Mouse (Mus musculus): ENCODE data around the gene Ppil4. TPM values are rescaled to one million over a fixed set of nuclear protein-coding genes. Genes with fewer than 3 reads are reported as not detected.
A peak's percentile ranks its signal among the peaks of the same experiment; 100 is the strongest.

Gene Ppil4
- polyA plus RNA-seq, 1 experiment from 2014 or later, result 47.6 TPM

GRCm38 (mm10) chr10:7861259-7861936 lies 68.7 kb downstream of the Ppil4 start:
- H3K9ac ChIP-seq (ENCODE audit: low read length), result no peak overlapping the region
- ATAC-seq, result no peak
- no peak for DNase-seq (ENCODE audit: low spot score)

GRCm38 (mm10) chr10:7861937-7862657 lies 69.4 kb downstream of the Ppil4 start:
- Histone ChIP-seq H3K4me3 (ENCODE audit: low read depth, low read length) (no peak overlapping the region), H3K27ac (ENCODE audit: low read depth, low read length) (no peak overlapping the region), H3K4me2 (ENCODE audit: low read length) (no peak overlapping the region), H3K36me3 (ENCODE audit: control insufficient read depth, insufficient read depth, low read length) (no peaks in the 10 kb centered on the region), H3K4me1 (ENCODE audit: control insufficient read depth, insufficient read depth, low read length) (peaks cover 2% of the 10 kb centered on the region; the same call in 1 of the 2 replicates), H3K9ac (ENCODE audit: low read length) (no peak overlapping the region), H3K9me3 (replicated peaks; ENCODE audit: control insufficient read depth, low read length) (no peaks in the 10 kb centered on the region), H3K27me3 (replicated peaks; ENCODE audit: control insufficient read depth, insufficient read depth, low read length) (no peaks in the 10 kb centered on the region; the same call in 1 of the 2 replicates)
- DNase-seq (ENCODE audit: low spot score), result no peak
- no peak for ATAC-seq
- 90% methylated on average over 25 of the region's 25 CpGs for WGBS

More at GRCm38 (mm10) chr10:7861259-7861936, 68.7 kb downstream of the Ppil4 start:
- Histone ChIP-seq H3K36me3 (ENCODE audit: control insufficient read depth, insufficient read depth, low read length) (no peaks in the 10 kb centered on the region), H3K4me1 (ENCODE audit: control insufficient read depth, insufficient read depth, low read length) (no peaks in the 10 kb centered on the region), H3K27ac (ENCODE audit: low read depth, low read length) (no peak overlapping the region), H3K4me3 (ENCODE audit: low read depth, low read length) (no peak overlapping the region), H3K27me3 (replicated peaks; ENCODE audit: control insufficient read depth, insufficient read depth, low read length) (no peaks in the 10 kb centered on the region), H3K9me3 (replicated peaks; ENCODE audit: control insufficient read depth, low read length) (no peaks in the 10 kb centered on the region), H3K4me2 (ENCODE audit: low read length) (no peak overlapping the region)
- WGBS, result 73% methylated on average over 14 of the region's 14 CpGs

GRCm38 (mm10) chr10:7863411-7863810 lies 70.7 kb downstream of the Ppil4 start:
- ATAC-seq (no peak), DNase-seq (ENCODE audit: low spot score) (no peak)
- 94% methylated on average over 6 of the region's 6 CpGs for WGBS
- H3K27me3 ChIP-seq (replicated peaks; ENCODE audit: control insufficient read depth, insufficient read depth, low read length), result no peaks in the 10 kb centered on the region; the same call in 1 of the 2 replicates
- H3K4me3 ChIP-seq (ENCODE audit: low read depth, low read length), result no peak overlapping the region
- H3K4me2 ChIP-seq (ENCODE audit: low read length), result no peak overlapping the region
- no peak overlapping the region for H3K27ac ChIP-seq (ENCODE audit: low read depth, low read length)
- peaks cover 6% of the 10 kb centered on the region for H3K4me1 ChIP-seq (ENCODE audit: control insufficient read depth, insufficient read depth, low read length)
- H3K36me3 ChIP-seq (ENCODE audit: control insufficient read depth, insufficient read depth, low read length), result no peaks in the 10 kb centered on the region
- H3K9me3 ChIP-seq (replicated peaks; ENCODE audit: control insufficient read depth, low read length), result no peaks in the 10 kb centered on the region
- no peak overlapping the region for H3K9ac ChIP-seq (ENCODE audit: low read length)

- peaks cover 6% of the 10 kb centered on the region for H3K4me1 ChIP-seq (ENCODE audit: control insufficient read depth, insufficient read depth, low read length)
- 80% methylated on average over 6 of the region's 6 CpGs for WGBS
- H3K27me3 ChIP-seq (replicated peaks; ENCODE audit: control insufficient read depth, insufficient read depth, low read length), result no peaks in the 10 kb centered on the region; the same call in 1 of the 2 replicates
- no peak overlapping the region for H3K9ac ChIP-seq (ENCODE audit: low read length)
- no peak overlapping the region for H3K4me2 ChIP-seq (ENCODE audit: low read length)
- H3K27ac ChIP-seq (ENCODE audit: low read depth, low read length), result no peak overlapping the region
- no peak overlapping the region for H3K4me3 ChIP-seq (ENCODE audit: low read depth, low read length)
- ATAC-seq (no peak), DNase-seq (ENCODE audit: low spot score) (no peak)
- H3K9me3 ChIP-seq (replicated peaks; ENCODE audit: control insufficient read depth, low read length), result no peaks in the 10 kb centered on the region
- no peaks in the 10 kb centered on the region for H3K36me3 ChIP-seq (ENCODE audit: control insufficient read depth, insufficient read depth, low read length)
Observed at GRCm38 (mm10) chr10:7864184-7864583, 71.5 kb downstream of the Ppil4 start.

GRCm38 (mm10) chr10:7864806-7865205 lies 72.1 kb downstream of the Ppil4 start:
- H3K27me3 ChIP-seq (replicated peaks; ENCODE audit: control insufficient read depth, insufficient read depth, low read length), result no peaks in the 10 kb centered on the region; the same call in 1 of the 2 replicates
- no peak for DNase-seq (ENCODE audit: low spot score)
- H3K9ac ChIP-seq (ENCODE audit: low read length), result no peak overlapping the region
- 76% methylated on average over 3 of the region's 3 CpGs for WGBS
- H3K4me1 ChIP-seq (ENCODE audit: control insufficient read depth, insufficient read depth, low read length), result peaks cover 6% of the 10 kb centered on the region
- H3K27ac ChIP-seq (ENCODE audit: low read depth, low read length), result no peak overlapping the region
- no peaks in the 10 kb centered on the region for H3K36me3 ChIP-seq (ENCODE audit: control insufficient read depth, insufficient read depth, low read length)
- no peaks in the 10 kb centered on the region for H3K9me3 ChIP-seq (replicated peaks; ENCODE audit: control insufficient read depth, low read length)
- ATAC-seq, result no peak
- H3K4me2 ChIP-seq (ENCODE audit: low read length), result no peak overlapping the region
- no peak overlapping the region for H3K4me3 ChIP-seq (ENCODE audit: low read depth, low read length)

GRCm38 (mm10) chr10:7866762-7867665 lies 74.3 kb downstream of the Ppil4 start:
- Histone ChIP-seq H3K4me3 (ENCODE audit: low read depth, low read length) (peak overlapping the region; percentile 33), H3K27ac (ENCODE audit: low read depth, low read length) (no peak overlapping the region), H3K4me2 (ENCODE audit: low read length) (peak overlapping the region; percentile 63), H3K9me3 (replicated peaks; ENCODE audit: control insufficient read depth, low read length) (no peaks in the 10 kb centered on the region), H3K9ac (ENCODE audit: low read length) (peak overlapping the region; percentile 56), H3K4me1 (ENCODE audit: control insufficient read depth, insufficient read depth, low read length) (peaks cover 6% of the 10 kb centered on the region), H3K27me3 (replicated peaks; ENCODE audit: control insufficient read depth, insufficient read depth, low read length) (no peaks in the 10 kb centered on the region; the same call in 1 of the 2 replicates), H3K36me3 (ENCODE audit: control insufficient read depth, insufficient read depth, low read length) (no peaks in the 10 kb centered on the region)
- DNase-seq (ENCODE audit: low spot score) (no peak), ATAC-seq (peak; percentile 32)
- 17% methylated on average over 50 of the region's 50 CpGs for whole genome bisulfite sequencing

- no peak for DNase-seq (ENCODE audit: low spot score)
- H3K4me3 ChIP-seq (ENCODE audit: low read depth, low read length), result peak overlapping the region; percentile 33
- no peaks in the 10 kb centered on the region for H3K36me3 ChIP-seq (ENCODE audit: control insufficient read depth, insufficient read depth, low read length)
- H3K9ac ChIP-seq (ENCODE audit: low read length), result peak overlapping the region; percentile 56; the same call in 1 of the 2 replicates
- no peak overlapping the region for H3K27ac ChIP-seq (ENCODE audit: low read depth, low read length)
- H3K9me3 ChIP-seq (replicated peaks; ENCODE audit: control insufficient read depth, low read length), result no peaks in the 10 kb centered on the region
- H3K4me2 ChIP-seq (ENCODE audit: low read length), result peak overlapping the region; percentile 63
- H3K27me3 ChIP-seq (replicated peaks; ENCODE audit: control insufficient read depth, insufficient read depth, low read length), result no peaks in the 10 kb centered on the region; the same call in 1 of the 2 replicates
- WGBS, result 21% methylated on average over 21 of the region's 21 CpGs
- H3K4me1 ChIP-seq (ENCODE audit: control insufficient read depth, insufficient read depth, low read length), result peaks cover 6% of the 10 kb centered on the region
- no peak; the same call in 1 of the 2 replicates for ATAC-seq
Observed at GRCm38 (mm10) chr10:7867666-7868030, 75.0 kb downstream of the Ppil4 start.

- peaks cover 6% of the 10 kb centered on the region for H3K4me1 ChIP-seq (ENCODE audit: control insufficient read depth, insufficient read depth, low read length)
- ATAC-seq (no peak), DNase-seq (ENCODE audit: low spot score) (no peak)
- H3K9me3 ChIP-seq (replicated peaks; ENCODE audit: control insufficient read depth, low read length), result no peaks in the 10 kb centered on the region
- H3K4me3 ChIP-seq (ENCODE audit: low read depth, low read length), result no peak overlapping the region
- H3K27ac ChIP-seq (ENCODE audit: low read depth, low read length), result no peak overlapping the region
- H3K36me3 ChIP-seq (ENCODE audit: control insufficient read depth, insufficient read depth, low read length), result no peaks in the 10 kb centered on the region
- H3K9ac ChIP-seq (ENCODE audit: low read length), result no peak overlapping the region
- no peak overlapping the region for H3K4me2 ChIP-seq (ENCODE audit: low read length)
- 25% methylated on average over 8 of the region's 8 CpGs for WGBS
- H3K27me3 ChIP-seq (replicated peaks; ENCODE audit: control insufficient read depth, insufficient read depth, low read length), result no peaks in the 10 kb centered on the region; the same call in 1 of the 2 replicates
Observed at GRCm38 (mm10) chr10:7869746-7870145, 77.1 kb downstream of the Ppil4 start.
